Mouse (Mus musculus) urinary bladder, postnatal 10 days (tissue): Measurements from ENCODE around the gene Plcd1.

Experiments used
- DNase-seq: peaks from one replicate; pipeline ENCODE4 v3.0.0; 2022; ENCODE audit warnings: low spot score

Gene Plcd1

DNA sequence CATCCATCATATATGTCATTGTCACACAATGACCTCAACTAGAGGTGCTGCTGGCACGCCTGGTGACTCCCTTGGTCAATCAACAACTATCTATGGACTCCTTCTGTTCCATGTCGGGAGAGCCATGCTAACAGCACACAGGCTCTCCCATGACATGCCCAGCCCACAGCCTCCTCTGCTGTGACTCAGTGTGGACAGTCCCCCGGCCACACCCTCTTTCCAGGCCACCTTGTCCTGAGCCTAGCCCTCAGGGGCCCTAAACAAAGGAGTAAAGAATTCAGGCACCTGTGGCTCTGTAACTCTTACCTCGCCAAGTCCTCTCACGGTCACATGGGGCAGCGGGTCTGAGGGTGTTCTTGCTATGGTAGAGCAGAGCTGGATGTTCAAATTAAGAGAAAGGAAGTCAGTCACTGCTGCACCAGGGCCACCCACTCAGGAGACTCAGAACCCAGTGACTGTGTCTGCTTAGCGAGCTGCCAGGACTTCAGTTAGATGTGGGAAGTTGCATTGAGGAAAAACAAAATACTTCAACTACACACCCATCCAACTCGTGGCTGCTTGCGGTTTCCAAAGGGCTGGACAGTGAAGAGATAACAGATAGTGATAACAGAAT, 39.2 kb downstream of the Plcd1 start:
- no peak for DNase-seq

DNA sequence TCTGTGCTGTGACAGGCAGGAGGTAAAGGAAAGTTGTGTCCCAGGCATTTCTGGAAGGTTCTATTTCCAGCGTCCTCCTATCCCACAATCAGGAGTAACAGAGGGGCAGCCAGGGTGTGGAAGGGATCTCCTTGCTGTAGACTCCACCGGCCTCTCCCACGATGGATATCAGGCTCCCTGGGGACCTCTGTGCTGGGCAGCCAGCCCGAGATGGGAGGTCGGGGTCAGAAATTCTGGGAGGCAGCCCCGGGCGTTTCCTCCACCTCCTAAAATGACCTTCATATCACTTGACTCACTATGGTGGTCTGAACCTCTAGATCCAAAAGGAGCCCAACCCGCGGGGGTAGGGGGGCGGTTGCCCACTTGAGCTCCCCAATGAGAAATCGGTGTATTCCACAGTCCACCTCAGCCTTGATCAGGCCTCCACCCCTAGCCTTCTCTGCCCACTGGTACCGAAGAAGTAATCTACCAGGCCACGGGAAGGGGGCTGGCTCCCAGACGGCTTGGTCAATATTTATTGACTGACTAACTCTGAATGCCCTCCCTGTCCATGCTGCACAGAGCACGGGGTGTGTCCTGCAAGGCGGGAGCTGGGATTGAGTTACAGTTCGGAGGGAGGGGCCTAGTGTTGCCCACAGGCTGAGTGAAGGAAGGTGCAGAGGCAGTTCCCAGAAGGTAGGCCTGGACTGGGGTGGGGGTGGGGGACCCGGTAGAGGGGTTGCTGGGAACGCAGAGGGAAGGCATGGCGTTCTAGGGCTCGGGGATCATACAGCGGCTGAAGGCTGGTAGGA, 41.0 kb downstream of the Plcd1 start, which contains the start of gene Vill:
TSS of gene Vill (plus strand) at position 625 of the 791 bp plus-strand sequence.
- no peak for DNase-seq

DNA sequence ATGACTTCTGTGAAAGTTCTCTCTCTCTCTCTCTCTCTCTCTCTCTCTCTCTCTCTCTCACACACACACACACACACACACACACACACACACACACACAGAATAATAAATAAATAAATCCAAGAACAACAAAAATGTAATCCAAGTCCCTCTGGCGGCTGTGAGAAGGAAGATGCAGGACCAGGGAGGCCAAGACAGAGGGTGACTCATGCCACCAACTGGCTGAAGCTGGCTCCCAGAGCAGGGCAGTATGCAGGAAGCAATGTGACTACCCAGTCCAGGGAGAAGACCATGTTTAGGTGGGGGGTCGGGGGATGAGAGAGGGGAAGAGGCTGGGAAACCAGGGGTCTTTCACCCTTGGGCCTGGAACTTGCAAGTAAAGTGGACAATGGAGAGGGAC, 42.1 kb downstream of the Plcd1 start:
- no peak for DNase-seq

DNA sequence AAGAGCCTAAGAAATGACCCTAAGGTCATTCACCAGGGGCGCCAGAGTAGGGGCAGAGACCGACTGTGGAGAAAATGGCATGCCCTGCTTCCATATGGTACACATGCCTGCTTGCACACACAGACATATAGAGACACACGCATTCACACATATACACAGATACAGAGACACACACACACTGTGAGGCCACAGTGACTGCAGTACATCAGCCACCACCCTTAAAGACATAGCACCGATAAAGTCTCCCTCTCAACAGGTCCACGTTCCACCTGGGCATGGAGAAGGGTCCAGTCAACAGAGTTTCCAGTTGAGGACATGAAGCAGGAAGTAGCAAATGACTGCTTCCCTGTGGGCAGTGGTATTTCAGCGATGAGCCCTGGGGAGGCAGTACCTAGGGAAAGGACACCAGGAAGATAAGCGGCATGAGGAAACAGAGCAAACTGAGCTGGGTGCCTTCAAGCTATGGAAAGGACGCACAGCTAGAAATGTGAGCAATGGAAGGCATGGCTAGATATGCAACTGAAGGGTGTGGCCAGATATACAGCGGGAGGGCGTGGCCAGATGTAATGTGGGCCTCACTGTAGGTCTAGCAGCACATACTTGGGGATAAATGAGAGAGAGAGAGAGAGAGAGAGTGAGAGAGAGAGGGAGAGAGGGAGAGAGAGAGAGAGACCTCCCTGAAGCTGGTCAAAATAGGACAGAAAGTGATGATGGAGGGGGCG, 45.0 kb downstream of the Plcd1 start:
- DNase-seq, result no peak

DNA sequence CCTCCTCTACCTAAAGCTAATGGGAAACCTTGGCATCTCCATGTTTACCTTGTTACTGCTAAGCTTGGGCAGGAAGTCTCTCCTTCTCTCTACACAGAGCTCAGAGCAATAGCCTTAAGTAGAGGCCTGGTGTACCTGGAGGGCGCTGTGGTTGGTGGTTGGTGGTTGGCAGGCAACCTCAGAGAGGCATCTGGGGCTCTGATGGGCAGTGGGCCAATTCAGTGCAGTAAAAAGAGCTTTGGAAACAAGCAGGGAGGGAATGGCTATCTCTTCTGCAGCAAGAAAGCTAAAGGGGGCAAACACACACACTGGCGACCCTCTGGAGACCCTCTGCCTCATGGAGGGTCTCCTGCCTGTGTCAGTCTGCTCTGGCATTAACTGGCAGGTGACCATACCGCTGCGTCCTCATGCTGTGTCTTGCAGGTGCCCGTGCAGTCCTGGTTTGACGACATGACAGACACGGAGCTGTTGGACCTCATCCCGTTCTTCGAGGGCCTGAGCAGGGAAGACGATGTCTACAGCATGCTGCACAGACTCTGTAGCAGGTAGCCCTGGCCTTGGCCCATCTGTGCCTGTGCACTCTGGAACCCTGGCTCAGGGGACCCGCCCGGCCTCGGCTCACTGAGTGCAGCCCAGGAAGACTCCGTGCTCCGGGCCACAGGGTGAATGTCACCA, 53.1 kb downstream of the Plcd1 start:
- no peak for DNase-seq

DNA sequence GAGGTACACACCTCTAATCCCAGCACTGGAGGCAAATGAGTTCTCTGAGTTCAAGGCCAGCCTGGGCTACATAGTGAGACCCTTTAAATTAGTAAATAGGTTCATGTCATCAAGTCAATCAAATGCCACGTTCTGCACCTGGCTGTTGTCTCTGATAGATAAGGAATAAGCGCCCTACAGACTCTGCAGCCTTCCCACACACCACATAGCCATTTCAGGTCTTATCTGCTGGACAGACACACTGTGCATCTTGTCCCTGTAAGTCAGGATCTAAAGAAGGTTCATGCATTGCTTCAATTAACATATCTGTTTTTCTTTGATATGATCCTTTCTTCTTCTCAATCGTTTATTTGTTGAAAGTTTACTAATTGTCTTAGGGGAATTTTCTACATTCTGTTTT, 54.7 kb downstream of the Plcd1 start:
- DNase-seq, result no peak

DNA sequence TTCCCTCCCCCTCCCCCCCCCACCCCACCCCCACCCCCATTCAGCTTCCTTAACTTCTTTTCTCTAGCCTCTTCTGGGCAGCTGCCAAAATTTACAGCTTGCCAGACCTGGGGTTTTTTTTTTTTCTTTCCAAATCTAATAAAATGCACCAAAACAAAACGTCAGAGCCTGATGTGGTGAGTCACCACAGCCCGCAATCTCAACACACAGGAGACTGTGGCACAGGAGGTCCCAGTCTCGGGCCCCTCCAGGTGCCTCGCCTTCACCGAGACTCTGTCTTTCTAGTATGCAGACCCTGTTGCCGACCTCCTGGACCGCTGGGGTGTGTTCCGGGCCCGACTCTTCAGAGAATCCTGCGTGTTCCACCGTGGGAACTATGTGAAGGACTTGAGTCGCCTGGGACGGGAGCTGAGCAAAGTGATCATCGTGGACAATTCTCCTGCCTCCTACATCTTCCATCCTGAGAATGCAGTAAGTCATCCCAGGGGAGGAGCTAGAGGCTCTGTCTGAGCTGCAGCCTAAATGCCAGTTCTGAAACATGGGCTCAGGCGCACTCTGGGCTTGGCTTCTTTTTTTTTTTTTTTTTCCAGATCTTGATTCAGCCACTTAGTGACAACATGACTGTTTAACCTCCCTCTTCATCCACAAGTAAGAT, 56.1 kb downstream of the Plcd1 start:
- no peak for DNase-seq

DNA sequence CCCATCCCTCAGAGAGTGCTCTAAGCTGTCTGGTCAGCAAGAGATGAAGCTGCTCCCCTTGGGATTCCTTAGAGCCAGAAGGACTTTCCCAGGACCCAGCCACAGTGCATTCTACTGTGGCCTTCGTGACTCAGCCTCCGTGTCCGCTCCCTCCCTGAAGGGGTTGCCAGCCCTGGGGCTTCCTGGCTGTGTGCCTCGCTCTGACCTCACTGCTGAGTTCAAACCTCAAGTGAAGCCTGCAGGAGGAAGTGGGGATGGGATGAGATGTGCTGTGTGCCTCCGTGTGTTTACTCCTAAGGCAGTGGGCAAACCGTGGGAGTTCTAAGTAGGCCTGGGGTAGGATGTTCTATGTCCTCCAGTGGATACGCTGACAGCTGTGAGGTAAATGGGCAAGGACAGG, 57.5 kb downstream of the Plcd1 start:
- DNase-seq, result no peak

DNA sequence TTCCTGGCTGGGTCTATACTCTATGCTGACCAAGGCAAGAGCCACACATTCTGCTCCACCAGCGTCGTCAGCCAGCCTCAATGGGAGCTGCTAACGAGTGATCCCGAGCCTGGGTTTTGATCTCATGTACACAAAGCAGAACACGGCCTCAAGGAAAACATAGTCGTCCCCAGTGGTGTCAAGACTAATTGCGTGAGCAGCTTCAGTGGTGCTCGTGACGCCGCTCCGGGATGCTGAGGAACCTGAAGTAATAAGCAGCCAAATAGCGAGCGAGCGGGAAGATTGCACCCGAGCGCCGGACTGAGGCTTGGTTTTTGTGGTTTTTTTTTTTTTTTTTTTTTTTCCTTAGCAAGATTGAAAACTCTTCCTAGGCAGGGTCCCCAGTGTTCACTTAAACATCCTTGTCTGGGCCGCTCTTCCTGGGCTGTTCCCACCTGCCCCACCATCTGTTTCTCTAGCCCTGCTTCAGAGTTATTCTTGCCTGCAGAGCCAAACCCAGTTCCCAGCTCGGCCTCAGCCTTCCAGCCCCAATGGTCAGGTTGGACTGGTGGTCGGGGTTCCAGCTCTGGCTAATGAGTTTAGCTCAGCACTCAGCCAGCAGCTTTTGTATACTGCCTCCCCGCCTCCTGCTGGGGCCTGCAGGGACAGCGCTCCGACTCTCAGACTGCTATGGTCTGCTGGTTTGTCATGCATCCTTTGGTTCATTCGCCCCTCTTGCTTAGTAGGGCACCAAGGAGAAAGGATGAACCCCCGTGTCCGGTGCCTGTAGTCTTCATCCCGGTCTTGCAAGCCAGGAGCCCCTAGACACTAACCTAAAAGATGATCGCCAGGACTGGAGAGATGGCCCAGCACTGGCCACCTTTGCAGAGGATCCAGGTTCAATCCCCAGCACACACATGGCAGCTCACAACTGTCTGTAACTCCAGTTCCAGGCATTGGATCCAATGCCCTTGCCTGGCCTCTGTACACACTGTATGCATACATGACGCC, 58.3 kb downstream of the Plcd1 start:
- DNase-seq, result no peak

DNA sequence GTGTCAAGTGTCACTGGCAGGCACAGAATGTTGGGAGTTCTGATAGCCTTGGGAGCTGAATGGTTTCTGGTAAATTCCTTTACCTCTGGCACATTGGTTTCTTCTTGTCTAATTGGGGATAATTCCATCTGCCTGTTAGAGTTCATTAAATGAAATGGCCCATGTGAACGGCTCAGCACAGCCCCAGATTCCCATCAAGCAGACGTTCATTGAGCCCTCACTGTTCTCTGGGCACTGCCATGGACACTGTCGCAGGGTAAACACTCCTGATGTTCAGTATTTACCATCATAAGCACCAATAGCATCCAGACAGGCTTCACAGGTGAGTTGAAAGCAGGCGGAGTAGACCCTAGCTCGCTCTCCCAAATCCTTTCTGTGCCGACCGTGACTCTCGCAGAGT, 59.2 kb downstream of the Plcd1 start:
- DNase-seq, result no peak

DNA sequence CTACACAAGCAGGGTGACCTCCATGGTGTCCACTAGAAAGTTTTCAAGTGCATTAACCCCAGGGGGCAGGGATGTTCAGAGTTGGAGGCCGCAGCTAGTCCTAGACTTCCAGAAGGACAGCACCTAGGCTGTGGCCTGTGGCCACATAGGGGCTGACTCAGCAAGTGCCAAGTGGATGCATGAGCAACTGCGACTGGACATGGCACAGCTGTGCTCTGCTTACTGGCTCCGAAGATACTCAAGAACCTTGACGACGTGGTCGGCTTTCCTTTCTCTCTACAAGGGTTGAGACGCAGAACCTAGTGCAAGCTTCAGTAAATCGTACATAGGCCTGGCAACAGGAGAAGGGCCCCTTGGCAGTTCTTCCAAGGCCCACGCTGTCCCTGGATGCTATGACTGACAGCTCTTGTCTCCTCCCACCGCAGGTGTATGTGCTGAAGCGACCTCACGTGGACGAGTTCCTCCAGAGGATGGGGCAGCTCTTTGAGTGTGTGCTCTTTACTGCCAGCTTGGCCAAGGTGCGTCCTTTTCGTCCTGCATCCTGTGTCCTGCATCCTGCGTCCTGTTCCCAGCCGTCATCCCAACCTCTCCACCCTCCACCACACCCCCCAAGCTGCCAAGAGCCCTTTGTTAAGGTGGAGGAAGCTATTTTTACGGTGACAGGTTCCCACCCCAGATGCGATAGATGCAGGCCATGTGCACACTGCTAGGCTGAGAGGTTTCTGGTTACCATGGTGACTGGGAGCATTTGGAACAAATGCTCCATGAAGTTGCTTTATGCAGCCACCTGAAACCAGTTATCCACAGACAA, 60.0 kb downstream of the Plcd1 start:
- DNase-seq, result no peak

DNA sequence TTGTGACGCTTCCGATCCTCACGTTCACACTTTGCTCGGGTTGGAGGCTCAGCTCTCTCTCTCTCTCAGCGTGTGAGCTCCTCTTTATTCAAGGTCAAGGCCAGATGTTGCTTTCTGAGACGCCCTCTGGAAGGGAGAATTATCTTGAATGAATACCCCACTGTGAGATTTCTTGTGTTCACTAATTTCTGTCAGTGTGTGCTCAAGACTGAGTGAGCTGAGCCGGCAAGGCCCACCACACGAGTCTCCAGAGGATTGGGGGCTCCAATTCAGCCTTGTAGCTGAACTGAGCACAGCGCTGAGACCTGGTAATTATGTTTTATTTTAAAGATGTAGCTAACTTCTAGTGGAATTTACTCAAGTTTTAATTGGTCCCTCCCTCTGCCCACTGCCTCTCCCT, 60.8 kb downstream of the Plcd1 start:
- DNase-seq, result no peak

DNA sequence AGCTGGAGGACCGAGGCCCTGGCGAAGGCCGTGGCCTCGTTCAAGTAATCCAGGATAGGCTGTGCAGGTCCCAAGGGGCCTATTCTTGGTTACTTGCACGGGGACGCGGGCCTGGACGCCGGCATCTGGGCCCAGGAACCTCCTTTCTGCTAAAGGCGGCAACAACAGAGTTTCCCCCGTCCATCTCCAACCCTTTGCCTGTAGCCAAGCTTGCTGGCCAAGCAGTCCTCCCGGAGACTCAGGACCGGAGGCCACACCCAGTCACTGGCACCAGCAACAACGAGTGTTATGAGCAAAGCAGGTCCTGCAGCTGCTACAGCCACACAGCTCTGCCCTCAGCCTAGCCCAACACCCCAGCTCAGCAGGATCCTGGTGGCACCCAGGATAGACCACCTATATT, 61.5 kb downstream of the Plcd1 start:
- DNase-seq, result no peak

DNA sequence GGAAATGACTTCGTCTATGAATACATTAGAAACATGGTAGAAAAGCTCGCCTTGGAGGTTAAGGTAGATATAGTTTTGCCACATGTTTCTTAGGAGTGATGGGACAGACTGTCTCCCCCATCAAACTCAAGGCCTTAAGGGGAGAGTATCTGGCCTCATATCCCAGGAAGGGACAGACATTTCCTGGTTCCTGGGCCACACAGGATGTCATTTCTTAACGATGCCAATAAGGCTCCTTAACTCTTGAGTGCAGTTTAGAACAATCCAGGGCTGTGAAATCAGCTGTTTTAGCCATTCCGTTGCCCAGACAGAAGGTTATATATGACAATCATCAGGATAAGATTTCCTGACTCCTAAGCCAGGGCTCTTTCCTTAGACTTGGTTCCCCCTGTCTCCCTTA, 62.3 kb downstream of the Plcd1 start:
- no peak for DNase-seq

DNA sequence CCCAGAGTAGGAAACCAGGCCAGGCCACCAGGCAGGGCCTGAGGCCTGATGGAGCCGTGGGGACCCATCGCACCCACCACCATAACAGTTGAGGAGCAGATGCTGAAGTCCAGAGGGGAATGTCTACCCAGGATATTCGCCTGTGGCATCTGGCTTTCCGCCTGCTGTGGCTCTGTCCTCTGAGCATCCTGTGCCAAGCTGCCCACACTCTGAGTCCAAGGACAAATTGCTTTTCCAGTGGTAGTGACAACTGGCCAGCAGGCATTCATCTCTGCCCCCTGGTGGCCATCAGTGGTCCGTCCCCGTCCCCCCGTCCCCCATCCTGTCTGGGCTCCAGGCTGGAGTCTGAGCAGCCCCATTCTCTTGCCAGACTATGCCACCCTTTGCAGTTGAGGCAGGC, 63.7 kb downstream of the Plcd1 start:
- no peak for DNase-seq

DNA sequence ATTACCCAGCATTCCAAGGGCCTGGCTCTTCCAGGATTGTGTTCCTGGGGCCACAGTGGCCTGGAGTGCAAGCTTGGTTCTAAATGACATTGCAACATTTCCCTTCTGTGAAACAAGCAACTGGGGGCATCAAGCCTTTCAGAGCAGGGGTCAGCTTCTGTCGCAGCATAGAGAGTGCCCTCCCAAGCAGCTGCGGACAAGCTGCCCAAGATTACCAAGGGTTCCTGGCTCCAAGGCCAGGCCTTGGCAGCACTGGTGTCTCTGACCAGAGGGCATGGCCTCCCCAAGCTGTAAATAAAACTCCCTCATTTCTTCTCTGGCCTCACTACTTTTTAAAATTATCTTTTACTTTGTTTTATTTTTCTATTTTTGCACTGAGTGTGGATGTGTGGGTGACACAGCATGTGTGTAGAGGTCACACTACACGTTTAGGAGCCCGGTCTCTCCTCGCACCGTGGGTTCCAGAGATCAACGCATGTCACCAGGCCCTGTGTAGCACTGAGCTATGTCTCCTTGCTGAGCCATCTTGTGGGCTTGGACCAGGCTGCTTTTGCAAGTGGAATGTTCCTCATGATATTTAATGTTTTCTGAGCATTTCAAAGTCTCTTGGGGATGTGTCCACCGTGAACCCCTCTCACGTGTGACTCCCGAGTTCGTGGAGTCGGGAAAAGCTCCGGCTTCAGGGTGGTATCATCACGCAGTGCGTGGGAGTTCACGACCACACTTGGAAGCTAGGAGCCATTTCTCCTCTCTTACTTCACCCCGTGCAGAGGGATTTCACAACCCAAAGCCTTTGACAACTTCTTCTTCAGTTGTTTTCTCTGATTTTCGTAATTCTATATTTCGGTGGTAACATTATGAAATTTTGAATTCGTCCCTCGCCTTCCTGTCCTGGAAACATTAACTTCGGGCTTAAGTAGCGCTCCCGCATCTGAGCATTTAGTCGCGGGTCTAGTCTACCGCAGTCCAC, 64.8 kb downstream of the Plcd1 start:
- DNase-seq, result no peak

DNA sequence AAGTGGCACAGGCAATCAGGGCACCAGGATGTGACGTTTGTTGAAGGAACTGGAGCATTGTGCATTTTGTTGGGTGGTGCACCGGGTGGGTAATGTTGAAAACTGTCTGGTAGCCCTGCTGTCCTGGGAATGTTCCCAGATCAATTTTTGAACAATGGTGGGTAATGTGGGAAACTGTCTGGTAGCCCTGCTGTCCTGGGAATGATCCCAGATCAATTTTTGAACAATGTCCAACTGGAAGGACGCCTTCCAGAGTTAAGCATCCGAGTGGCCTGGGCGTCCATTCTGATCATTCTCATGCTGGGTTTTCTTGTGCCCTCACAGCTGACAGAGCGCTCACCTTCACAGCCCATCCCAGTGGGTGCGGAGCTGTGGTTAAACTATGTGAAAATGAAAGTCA, 66.0 kb downstream of the Plcd1 start:
- no peak for DNase-seq

DNA sequence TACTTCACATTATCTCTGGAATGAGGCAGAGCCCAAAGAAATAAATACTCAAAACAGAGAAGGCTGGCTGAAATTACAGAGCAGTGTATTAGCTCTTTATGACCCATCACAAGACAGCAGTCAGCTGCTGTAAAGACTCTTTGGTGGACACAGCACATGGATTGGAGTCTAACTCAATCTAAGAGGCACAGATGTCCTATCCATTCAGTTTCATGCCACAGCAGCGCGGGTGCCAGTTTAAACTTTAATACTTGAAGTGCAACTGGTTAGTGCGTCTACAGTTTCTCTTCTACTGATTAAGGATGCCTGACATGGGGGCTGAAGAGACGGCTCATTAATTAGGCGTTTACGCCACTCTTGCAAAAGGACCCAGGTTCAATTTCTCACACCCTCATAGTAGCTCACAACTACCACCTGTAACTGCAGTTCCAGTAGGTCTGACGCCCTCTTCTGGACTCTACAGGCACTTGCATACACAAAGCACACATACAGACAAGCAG, 67.4 kb downstream of the Plcd1 start:
- DNase-seq, result no peak

DNA sequence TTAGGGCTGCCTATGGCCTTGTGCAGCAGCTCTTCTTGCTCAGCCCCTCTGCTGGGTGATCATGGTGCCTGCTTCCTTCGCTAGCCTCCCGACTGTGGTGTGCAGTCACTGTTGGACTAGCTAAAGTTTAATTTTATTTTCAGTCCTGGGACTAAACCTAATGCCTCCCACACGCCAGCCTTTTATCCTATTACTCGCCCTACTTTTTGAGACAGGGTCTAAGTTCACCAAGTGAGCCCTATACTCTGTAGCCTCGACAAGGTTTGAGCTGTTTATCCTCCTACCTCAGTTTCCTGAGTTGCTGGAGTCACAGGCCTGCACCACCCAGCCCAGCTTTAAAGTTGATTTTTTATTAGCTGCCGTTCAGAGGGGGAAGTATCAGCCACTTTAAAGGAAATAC, 68.0 kb downstream of the Plcd1 start:
- no peak for DNase-seq
